Mouse (Mus musculus): ENCODE measurements around the gene Sap30bp. TPM values are rescaled to one million over a fixed set of nuclear protein-coding genes. Genes with fewer than 3 reads are reported as not detected.

The Sap30bp gene
- total and polyA plus RNA-seq, 3 experiments, result 49.1 to 69.2 TPM; not detected in 1

DNA sequence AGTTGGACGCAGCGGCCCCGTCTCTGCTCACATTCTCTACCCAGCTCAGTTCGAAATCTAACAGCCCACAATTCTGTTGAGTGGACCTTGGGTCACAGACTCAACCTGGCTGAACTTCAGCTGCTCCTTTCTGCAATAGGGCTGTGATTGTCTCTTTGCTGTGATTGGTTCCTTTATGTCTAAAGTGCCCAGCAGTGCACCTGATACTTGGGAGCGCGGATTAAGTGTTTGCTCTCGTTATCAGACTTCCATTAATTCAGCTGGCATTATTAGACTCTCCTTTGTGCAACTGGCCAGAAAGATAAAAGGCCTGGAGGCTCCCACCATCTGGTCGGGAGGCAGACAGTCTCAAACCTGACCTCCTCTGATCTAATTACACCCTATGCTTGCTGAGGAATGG is 81.7 kb downstream of the Sap30bp start (continued):
- TF ChIP-seq CTCF (IDR thresholded peaks at IDR 0.05 in 2 of 3, conservative IDR thresholded peaks at IDR 0.05 in 1 of 3; ENCODE audit: control insufficient read depth in 1 of 3, insufficient read depth in 1 of 3, low read depth in 2 of 3, low read length in 3 of 3, poor library complexity in 1 of 3, severe bottlenecking in 1 of 3) (no peak), MEF2A (IDR thresholded peaks at IDR 0.05; ENCODE audit: extremely low read depth, insufficient replicate concordance, low read depth, low read length, poor library complexity, severe bottlenecking) (no peak), ELF1 (IDR thresholded peaks at IDR 0.05; ENCODE audit: low read depth, low read length) (no peak), TCF12 (IDR thresholded peaks at IDR 0.05; ENCODE audit: low read depth, low read length) (peak; percentile 89)

Other genes with a start within 250 kb of the Sap30bp start
- gene Grb2, start 224.7 kb upstream of the Sap30bp start, total RNA-seq (2012; rRNA removed), result 75.3 and 93.2 TPM in 2 replicates
- gene Grb2, start 224.7 kb upstream of the Sap30bp start, polyA plus RNA-seq (2012; ENCODE audit: insufficient read depth in 1 of 2, insufficient read length in 2 of 2, low read depth in 1 of 2, low replicate concordance in 2 of 2, missing spikeins in 1 of 2), result 100 to 1,000 TPM in 1 of 2 experiments, not detected in 1; 261 TPM
- 23.2 and 26.2 TPM in 2 replicates for gene Tmem94, start 167.8 kb upstream of the Sap30bp start, total RNA-seq (2012; rRNA removed)
- gene Tmem94, start 167.8 kb upstream of the Sap30bp start, polyA plus RNA-seq (2012; ENCODE audit: insufficient read depth in 1 of 2, insufficient read length in 2 of 2, low read depth in 1 of 2, low replicate concordance in 2 of 2, missing spikeins in 1 of 2), result 10 to 100 TPM; 38.9 to 64.4 TPM
- 6.5 and 6.8 TPM in 2 replicates for gene Caskin2, start 119.6 kb upstream of the Sap30bp start, total RNA-seq (2012; rRNA removed)
- gene Caskin2, start 119.6 kb upstream of the Sap30bp start, polyA plus RNA-seq (2012; ENCODE audit: insufficient read depth in 1 of 2, insufficient read length in 2 of 2, low read depth in 1 of 2, low replicate concordance in 2 of 2, missing spikeins in 1 of 2), result 10 to 100 TPM in 1 of 2 experiments, not detected in 1; 10.9 TPM
- gene Tsen54, start 118.6 kb upstream of the Sap30bp start, total RNA-seq (2012; rRNA removed), result 55.5 and 72.0 TPM in 2 replicates
- gene Tsen54, start 118.6 kb upstream of the Sap30bp start, polyA plus RNA-seq (2012; ENCODE audit: insufficient read depth in 1 of 2, insufficient read length in 2 of 2, low read depth in 1 of 2, low replicate concordance in 2 of 2, missing spikeins in 1 of 2), result 10 to 100 TPM in 1 of 2 experiments, not detected in 1; 55.8 TPM
- gene Llgl2, start 109.2 kb upstream of the Sap30bp start, total RNA-seq (2012; rRNA removed), result 13.7 and 15.9 TPM in 2 replicates
- 10 to 100 TPM in 1 of 2 experiments, not detected in 1; 22.6 TPM for gene Llgl2, start 109.2 kb upstream of the Sap30bp start, polyA plus RNA-seq (2012; ENCODE audit: insufficient read depth in 1 of 2, insufficient read length in 2 of 2, low read depth in 1 of 2, low replicate concordance in 2 of 2, missing spikeins in 1 of 2)
- 1.3 and 1.5 TPM in 2 replicates for gene Myo15b, start 74.9 kb upstream of the Sap30bp start, total RNA-seq (2012; rRNA removed)
- gene Myo15b, start 74.9 kb upstream of the Sap30bp start, polyA plus RNA-seq (2012; ENCODE audit: insufficient read depth in 1 of 2, insufficient read length in 2 of 2, low read depth in 1 of 2, low replicate concordance in 2 of 2, missing spikeins in 1 of 2), result 1 to 10 TPM in 1 of 2 experiments, not detected in 1; 3.2 TPM
- gene Smim5, start 33.3 kb upstream of the Sap30bp start, total RNA-seq (2012; rRNA removed), result 24.9 and 41.0 TPM in 2 replicates
- gene Smim5, start 33.3 kb upstream of the Sap30bp start, polyA plus RNA-seq (2012; ENCODE audit: insufficient read depth in 1 of 2, insufficient read length in 2 of 2, low read depth in 1 of 2, low replicate concordance in 2 of 2, missing spikeins in 1 of 2), result 10 to 100 TPM in 1 of 2 experiments, not detected in 1; 24.8 TPM
- 1.2 and 1.3 TPM in 2 replicates for gene Smim6, start 21.3 kb upstream of the Sap30bp start, total RNA-seq (2012; rRNA removed)
- gene Smim6, start 21.3 kb upstream of the Sap30bp start, polyA plus RNA-seq (2012; ENCODE audit: insufficient read depth in 1 of 2, insufficient read length in 2 of 2, low read depth in 1 of 2, low replicate concordance in 2 of 2, missing spikeins in 1 of 2), result 1 to 10 TPM in 1 of 2 experiments, not detected in 1; 3.8 TPM
- 16.7 and 20.3 TPM in 2 replicates for gene Recql5, start 195 bp downstream of the Sap30bp start, total RNA-seq (2012; rRNA removed)
- 10 to 100 TPM in 1 of 2 experiments, not detected in 1; 21.5 TPM for gene Recql5, start 195 bp downstream of the Sap30bp start, polyA plus RNA-seq (2012; ENCODE audit: insufficient read depth in 1 of 2, insufficient read length in 2 of 2, low read depth in 1 of 2, low replicate concordance in 2 of 2, missing spikeins in 1 of 2)
- gene Itgb4, start 41.4 kb downstream of the Sap30bp start, total RNA-seq (2012; rRNA removed), result 0.39 and 0.69 TPM in 2 replicates
- gene Itgb4, start 41.4 kb downstream of the Sap30bp start, polyA plus RNA-seq (2012; ENCODE audit: insufficient read depth in 1 of 2, insufficient read length in 2 of 2, low read depth in 1 of 2, low replicate concordance in 2 of 2, missing spikeins in 1 of 2), result under 1 TPM in 1 of 2 experiments, not detected in 1; 0.85 TPM
- 253 and 322 TPM in 2 replicates for gene Galk1, start 79.4 kb downstream of the Sap30bp start, total RNA-seq (2012; rRNA removed)
- gene Galk1, start 79.4 kb downstream of the Sap30bp start, polyA plus RNA-seq (2012; ENCODE audit: insufficient read depth in 1 of 2, insufficient read length in 2 of 2, low read depth in 1 of 2, low replicate concordance in 2 of 2, missing spikeins in 1 of 2), result 100 to 1,000 TPM in 1 of 2 experiments, not detected in 1; 326 TPM
- 451 and 498 TPM in 2 replicates for gene H3f3b, start 94.7 kb downstream of the Sap30bp start, total RNA-seq (2012; rRNA removed)
- 100 to 1,000 TPM in 1 of 2 experiments, 10 to 100 TPM in 1; 96.6 to 767 TPM for gene H3f3b, start 94.7 kb downstream of the Sap30bp start, polyA plus RNA-seq (2012; ENCODE audit: insufficient read depth in 1 of 2, insufficient read length in 2 of 2, low read depth in 1 of 2, low replicate concordance in 2 of 2, missing spikeins in 1 of 2)
- 21.7 and 24.0 TPM in 2 replicates for gene Unk, start 97.0 kb downstream of the Sap30bp start, total RNA-seq (2012; rRNA removed)
- 10 to 100 TPM in 1 of 2 experiments, not detected in 1; 42.3 TPM for gene Unk, start 97.0 kb downstream of the Sap30bp start, polyA plus RNA-seq (2012; ENCODE audit: insufficient read depth in 1 of 2, insufficient read length in 2 of 2, low read depth in 1 of 2, low replicate concordance in 2 of 2, missing spikeins in 1 of 2)
- gene Unc13d, start 144.7 kb downstream of the Sap30bp start, total RNA-seq (2012; rRNA removed), result 146 and 176 TPM in 2 replicates
- gene Unc13d, start 144.7 kb downstream of the Sap30bp start, polyA plus RNA-seq (2012; ENCODE audit: insufficient read depth in 1 of 2, insufficient read length in 2 of 2, low read depth in 1 of 2, low replicate concordance in 2 of 2, missing spikeins in 1 of 2), result 100 to 1,000 TPM in 1 of 2 experiments, not detected in 1; 115 TPM
- gene Wbp2, start 153.7 kb downstream of the Sap30bp start, total RNA-seq (2012; rRNA removed), result 16.5 and 19.4 TPM in 2 replicates
- 10 to 100 TPM in 1 of 2 experiments, not detected in 1; 75.8 TPM for gene Wbp2, start 153.7 kb downstream of the Sap30bp start, polyA plus RNA-seq (2012; ENCODE audit: insufficient read depth in 1 of 2, insufficient read length in 2 of 2, low read depth in 1 of 2, low replicate concordance in 2 of 2, missing spikeins in 1 of 2)
- 3.6 and 6.7 TPM in 2 replicates for gene Trim47, start 193.9 kb downstream of the Sap30bp start, total RNA-seq (2012; rRNA removed)
- 1 to 10 TPM in 1 of 2 experiments, not detected in 1; 5.6 TPM for gene Trim47, start 193.9 kb downstream of the Sap30bp start, polyA plus RNA-seq (2012; ENCODE audit: insufficient read depth in 1 of 2, insufficient read length in 2 of 2, low read depth in 1 of 2, low replicate concordance in 2 of 2, missing spikeins in 1 of 2)
- 8.2 and 8.8 TPM in 2 replicates for gene Trim65, start 197.8 kb downstream of the Sap30bp start, total RNA-seq (2012; rRNA removed)
- 10 to 100 TPM in 1 of 2 experiments, not detected in 1; 10.7 TPM for gene Trim65, start 197.8 kb downstream of the Sap30bp start, polyA plus RNA-seq (2012; ENCODE audit: insufficient read depth in 1 of 2, insufficient read length in 2 of 2, low read depth in 1 of 2, low replicate concordance in 2 of 2, missing spikeins in 1 of 2)
- gene Mrpl38, start 205.6 kb downstream of the Sap30bp start, total RNA-seq (2012; rRNA removed), result 105 and 113 TPM in 2 replicates
- gene Mrpl38, start 205.6 kb downstream of the Sap30bp start, polyA plus RNA-seq (2012; ENCODE audit: insufficient read depth in 1 of 2, insufficient read length in 2 of 2, low read depth in 1 of 2, low replicate concordance in 2 of 2, missing spikeins in 1 of 2), result 100 to 1,000 TPM in 1 of 2 experiments, not detected in 1; 157 TPM
- gene Fbf1, start 234.9 kb downstream of the Sap30bp start, total RNA-seq (2012; rRNA removed), result 29.0 and 32.5 TPM in 2 replicates
- gene Fbf1, start 234.9 kb downstream of the Sap30bp start, polyA plus RNA-seq (2012; ENCODE audit: insufficient read depth in 1 of 2, insufficient read length in 2 of 2, low read depth in 1 of 2, low replicate concordance in 2 of 2, missing spikeins in 1 of 2), result 10 to 100 TPM in 1 of 2 experiments, not detected in 1; 29.2 TPM

Data from MEL (cell line).